Mouse (Mus musculus) bone marrow macrophage, adult 2 months (primary cell): ENCODE data around the gene Rnf43.

Experiments
- CTCF ChIP-seq: IDR thresholded peaks from 2 replicates; pipeline ENCODE4 v1.5.1; 2012; ENCODE audit warnings: low read depth, mild to moderate bottlenecking, low read length, moderate library complexity
- POLR2A ChIP-seq: IDR thresholded peaks from 2 replicates; pipeline ENCODE4 v1.6.1; 2012; ENCODE audit warnings: mild to moderate bottlenecking, low read depth, low read length, borderline replicate concordance

DNA sequence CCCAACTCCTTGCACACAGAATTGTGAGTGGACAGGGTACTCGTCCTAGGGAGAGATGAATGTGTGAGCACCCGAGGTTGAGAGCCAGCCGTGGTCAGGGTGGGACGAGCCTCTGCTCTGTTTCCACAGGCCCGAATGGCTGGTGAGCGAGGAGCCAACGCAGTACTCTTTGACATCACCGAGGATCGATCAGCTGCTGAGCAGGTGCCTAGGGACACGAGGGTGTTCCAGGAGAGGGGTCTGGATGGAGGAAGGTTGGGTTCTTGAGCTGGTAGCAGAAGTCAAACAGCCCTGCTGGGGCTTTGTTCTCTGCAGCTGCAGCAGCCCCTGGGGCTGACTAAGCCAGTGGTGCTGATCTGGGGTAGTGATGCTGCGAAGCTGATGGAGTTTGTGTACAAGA, 64.5 kb downstream of the Rnf43 start:
- TF ChIP-seq POLR2A = no peak
- no peak for TF ChIP-seq CTCF
